In the genomic region with DNA sequence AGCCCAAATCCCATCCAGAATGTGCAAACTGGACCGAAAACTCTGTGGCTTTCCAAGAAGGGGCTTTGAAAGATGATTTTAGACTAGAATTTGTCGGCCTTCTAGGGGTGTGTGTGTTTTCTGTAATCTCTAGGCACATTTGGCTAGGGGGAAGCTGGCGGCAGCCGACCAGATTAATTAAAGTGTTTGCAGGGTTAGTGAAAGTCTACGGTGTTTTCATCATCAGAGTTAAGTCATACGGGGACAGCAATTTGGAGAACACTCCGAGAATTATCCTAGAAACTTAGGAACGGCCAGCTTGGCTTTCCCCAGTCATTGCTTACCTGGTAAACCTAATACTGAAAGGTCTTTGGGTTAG, we compare ENCODE assay signal across 8 mouse cellular contexts.
DNase-seq lines count a peak whose midpoint lies in the region; ATAC-seq and TF ChIP-seq lines count a peak whose summit lies in the region.

No protein-coding gene starts in this region.

- intact Hi-C loops in heart, adult 2 months (cut with DNase I): no loop called here

- no peaks in the 10 kb centered on the region for H3K4me1 ChIP-seq in heart, adult 2 months (ENCODE audit: control insufficient read depth, insufficient read depth, low read length)
- H3K4me1 ChIP-seq in heart, embryonic 11.5 days (ENCODE audit: control insufficient read depth, insufficient read depth, low read length): no peaks in the 10 kb centered on the region; the same call in 1 of the 2 replicates
- peaks cover 10% of the 10 kb centered on the region for H3K4me1 ChIP-seq in neural tube, embryonic 13.5 days (replicated peaks)
- H3K4me1 ChIP-seq in hindbrain, postnatal 0 days (ENCODE audit: insufficient read depth, low read length): no peaks in the 10 kb centered on the region
- no peaks in the 10 kb centered on the region for H3K4me1 ChIP-seq in small intestine, adult 2 months (ENCODE audit: control insufficient read depth, insufficient read depth, insufficient read length, low read length)

- no peaks in the 10 kb centered on the region for H3K36me3 ChIP-seq in heart, adult 2 months (ENCODE audit: control insufficient read depth, insufficient read depth, low read length)
- H3K36me3 ChIP-seq in heart, embryonic 11.5 days (ENCODE audit: control insufficient read depth, insufficient read depth, low read length): no peaks in the 10 kb centered on the region
- no peaks in the 10 kb centered on the region for H3K36me3 ChIP-seq in neural tube, embryonic 13.5 days
- H3K36me3 ChIP-seq in hindbrain, postnatal 0 days (ENCODE audit: insufficient read depth, low read length): no peaks in the 10 kb centered on the region
- H3K36me3 ChIP-seq in small intestine, adult 2 months (ENCODE audit: control insufficient read depth, insufficient read depth, low read length): no peaks in the 10 kb centered on the region

- H3K79me2 ChIP-seq in heart, adult 2 months (replicated peaks; ENCODE audit: control insufficient read depth, insufficient read depth, low read length): no peaks in the 10 kb centered on the region

- H3K4me2 ChIP-seq in heart, embryonic 11.5 days: no peak overlapping the region
- peak overlapping the region; percentile 18; the same call in 1 of the 2 replicates for H3K4me2 ChIP-seq in neural tube, embryonic 13.5 days
- peak overlapping the region; percentile 41 for H3K4me2 ChIP-seq in hindbrain, postnatal 0 days (ENCODE audit: low read depth, low read length)

- WGBS in heart, adult 2 months: 75% methylated on average over 8 of the region's 8 CpGs
- 63% methylated on average over 8 of the region's 8 CpGs for WGBS in heart, embryonic 11.5 days (ENCODE audit: insufficient replicate concordance)
- WGBS in neural tube, embryonic 13.5 days: 81% methylated on average over 8 of the region's 8 CpGs
- WGBS in hindbrain, postnatal 0 days: 72% methylated on average over 8 of the region's 8 CpGs
- 75% methylated on average over 8 of the region's 8 CpGs for WGBS in small intestine, adult 2 months

- DNase-seq in heart, adult 2 months: no peak
- DNase-seq in neural tube, embryonic 10.5 days (ENCODE audit: extremely low spot score, low spot score): no peak
- no peak for DNase-seq in hindbrain, postnatal 0 days (ENCODE audit: low spot score)
- DNase-seq in frontal cortex, adult 2 months (ENCODE audit: extremely low spot score in 1 of 2, low spot score in 1 of 2): no peak

- ATAC-seq in heart, embryonic 11.5 days (replicated peaks; ENCODE audit: insufficient number of reproducible peaks, low FRiP score, low TSS enrichment): no peak
- no peak for ATAC-seq in neural tube, embryonic 13.5 days (ENCODE audit: low read depth)
- no peak for ATAC-seq in hindbrain, postnatal 0 days
- no peak for ATAC-seq in granulocyte monocyte progenitor cell, adult 5-6 weeks (replicated peaks; ENCODE audit: poor library complexity, severe bottlenecking)

- H3K9me3 ChIP-seq in heart, embryonic 11.5 days (replicated peaks; ENCODE audit: control insufficient read depth, low read length): no peaks in the 10 kb centered on the region
- no peaks in the 10 kb centered on the region for H3K9me3 ChIP-seq in neural tube, embryonic 13.5 days
- H3K9me3 ChIP-seq in hindbrain, postnatal 0 days (ENCODE audit: low read length): no peaks in the 10 kb centered on the region

- no peak overlapping the region for H3K9ac ChIP-seq in heart, adult 2 months (ENCODE audit: low read depth, low read length)
- no peak overlapping the region for H3K9ac ChIP-seq in heart, embryonic 11.5 days (ENCODE audit: low read depth, low read length)
- H3K9ac ChIP-seq in neural tube, embryonic 13.5 days: no peak overlapping the region
- no peak overlapping the region for H3K9ac ChIP-seq in hindbrain, postnatal 0 days (replicated peaks; ENCODE audit: low read length)

- H3K4me3 ChIP-seq in heart, adult 2 months: no peak overlapping the region
- H3K4me3 ChIP-seq in heart, embryonic 11.5 days (ENCODE audit: low read depth, low read length): no peak overlapping the region
- H3K4me3 ChIP-seq in neural tube, embryonic 13.5 days: no peak overlapping the region
- no peak overlapping the region for H3K4me3 ChIP-seq in hindbrain, postnatal 0 days (ENCODE audit: low read length)
- no peak overlapping the region for H3K4me3 ChIP-seq in small intestine, adult 2 months (ENCODE audit: low read depth, low read length)

- peak overlapping the region; percentile 48 for H3K27ac ChIP-seq in heart, adult 2 months
- no peak overlapping the region for H3K27ac ChIP-seq in heart, embryonic 11.5 days (ENCODE audit: low read depth, low read length)
- peak overlapping the region; percentile 38; the same call in 1 of the 2 replicates for H3K27ac ChIP-seq in neural tube, embryonic 13.5 days (replicated peaks)
- peak overlapping the region; percentile 41; the same call in 1 of the 2 replicates for H3K27ac ChIP-seq in hindbrain, postnatal 0 days
- H3K27ac ChIP-seq in small intestine, adult 2 months (ENCODE audit: insufficient read depth, low read depth, low read length): peak overlapping the region; percentile 33; the same call in 1 of the 2 replicates

- H3K27me3 ChIP-seq in heart, adult 2 months (ENCODE audit: control insufficient read depth, insufficient read depth, low read length): no peaks in the 10 kb centered on the region
- no peaks in the 10 kb centered on the region for H3K27me3 ChIP-seq in heart, embryonic 11.5 days (ENCODE audit: control insufficient read depth, insufficient read depth, low read length)
- no peaks in the 10 kb centered on the region for H3K27me3 ChIP-seq in neural tube, embryonic 13.5 days
- H3K27me3 ChIP-seq in hindbrain, postnatal 0 days (ENCODE audit: insufficient read depth, low read length): no peaks in the 10 kb centered on the region
- H3K27me3 ChIP-seq in small intestine, adult 2 months (ENCODE audit: control insufficient read depth, insufficient read depth, low read length): no peaks in the 10 kb centered on the region

- no peak for TF ChIP-seq POLR2A in heart, adult 2 months (IDR thresholded peaks at IDR 0.05; ENCODE audit: insufficient read depth, low read depth, low read length)
- TF ChIP-seq POLR2A in small intestine, adult 2 months (IDR thresholded peaks at IDR 0.05; ENCODE audit: low read depth, low read length): no peak

- TF ChIP-seq EP300 in heart, adult 2 months (IDR thresholded peaks at IDR 0.05; ENCODE audit: insufficient read depth, low read depth, low read length): no peak

- TF ChIP-seq CTCF in heart, adult 2 months (IDR thresholded peaks at IDR 0.05): no peak
- TF ChIP-seq CTCF in hindbrain, postnatal 0 days (IDR thresholded peaks at IDR 0.05; ENCODE audit: low read depth): no peak
- no peak for TF ChIP-seq CTCF in small intestine, adult 2 months (IDR thresholded peaks at IDR 0.05; ENCODE audit: extremely low read depth, insufficient read length, insufficient replicate concordance, low read depth, low read length)
